Mouse (Mus musculus): ENCODE data around the gene Scand1. TPM values are rescaled to one million over a fixed set of nuclear protein-coding genes. Genes with fewer than 3 reads are reported as not detected.

Scand1 gene
- polyA plus RNA-seq, 1 experiment from 2014 or later, result 53.6 TPM

- Histone ChIP-seq H3K27me3 (ENCODE audit: control insufficient read depth, insufficient read depth, low read depth, low read length) (no peaks in the 10 kb centered on the region), H3K27ac (ENCODE audit: low read length) (no peak overlapping the region), H3K4me3 (ENCODE audit: low read length) (no peak overlapping the region), H3K4me1 (replicated peaks; ENCODE audit: control insufficient read depth, insufficient read depth, low read length) (no peaks in the 10 kb centered on the region), H3K4me2 (ENCODE audit: low read depth, low read length) (no peak overlapping the region), H3K9me3 (ENCODE audit: control insufficient read depth, low read length) (no peaks in the 10 kb centered on the region), H3K9ac (ENCODE audit: low read length) (no peak overlapping the region), H3K36me3 (ENCODE audit: control insufficient read depth, insufficient read depth, low read length) (no peaks in the 10 kb centered on the region)
- no peak for ATAC-seq (ENCODE audit: low read depth)
- WGBS, result 79% methylated on average over 4 of the region's 4 CpGs
Observed at GRCm38 (mm10) chr2:156340078-156340477, 27.6 kb upstream of the Scand1 start.

DNA sequence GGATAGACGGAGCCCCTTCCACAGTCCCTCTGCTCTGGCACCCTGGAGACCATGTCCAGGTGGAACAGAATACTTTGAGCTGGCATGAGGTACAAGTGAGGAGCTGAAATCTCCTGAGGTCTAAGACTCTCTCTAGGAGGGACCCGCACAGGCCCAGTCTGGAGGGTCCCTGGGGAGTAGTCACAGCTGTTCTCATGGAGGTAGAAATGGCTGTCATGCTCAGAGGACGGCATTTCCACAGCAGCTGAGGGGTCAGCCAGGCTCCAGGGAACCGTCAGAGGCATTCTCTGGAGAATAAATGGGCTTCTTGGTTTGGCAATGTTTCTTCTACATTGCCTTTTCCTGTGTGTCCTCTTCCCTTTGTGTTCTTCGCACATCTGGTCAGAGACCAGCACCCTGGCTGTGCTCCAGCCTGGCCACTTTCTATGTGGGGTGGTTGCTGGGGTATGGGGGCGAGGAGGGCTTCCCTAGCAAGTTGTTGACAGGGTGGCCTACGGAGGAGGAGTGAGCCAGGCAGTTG, 19.0 kb upstream of the Scand1 start:
- H3K4me2 ChIP-seq (ENCODE audit: low read depth, low read length), result no peak overlapping the region

DNA sequence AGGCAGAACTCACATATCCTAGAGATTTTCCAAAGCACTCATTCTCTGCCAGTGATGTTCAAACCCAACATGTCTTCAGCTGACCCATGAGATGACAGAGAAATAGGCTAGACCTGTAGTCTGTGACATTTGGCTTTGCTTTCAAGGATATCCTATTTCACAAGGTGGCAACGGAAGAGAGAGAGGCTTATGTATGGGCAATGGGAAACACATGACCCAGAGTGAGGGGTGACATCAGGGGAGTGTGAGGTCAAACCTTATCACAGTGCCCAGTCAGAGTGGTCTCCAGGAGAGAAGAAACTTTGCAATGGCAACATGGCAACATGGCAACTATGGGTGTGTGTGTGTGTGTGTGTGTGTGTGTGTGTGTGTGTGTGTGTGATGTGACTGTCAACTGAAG, 18.2 kb upstream of the Scand1 start:
- H3K4me1 ChIP-seq (replicated peaks; ENCODE audit: control insufficient read depth, insufficient read depth, low read length), result peaks cover 4% of the 10 kb centered on the region; the same call in 1 of the 2 replicates
- no peaks in the 10 kb centered on the region for H3K36me3 ChIP-seq (ENCODE audit: control insufficient read depth, insufficient read depth, low read length)
- H3K4me2 ChIP-seq (ENCODE audit: low read depth, low read length), result no peak overlapping the region
- H3K27ac ChIP-seq (ENCODE audit: low read length), result no peak overlapping the region
- 52% methylated on average over 1 of the region's 1 CpGs for WGBS
- ATAC-seq (ENCODE audit: low read depth), result no peak
- H3K4me3 ChIP-seq (ENCODE audit: low read length), result no peak overlapping the region
- H3K9me3 ChIP-seq (ENCODE audit: control insufficient read depth, low read length), result 0 out of 2 replicates have a peak, but pooled peaks cover 3% of the 10 kb centered on the region
- no peaks in the 10 kb centered on the region for H3K27me3 ChIP-seq (ENCODE audit: control insufficient read depth, insufficient read depth, low read depth, low read length)
- H3K9ac ChIP-seq (ENCODE audit: low read length), result no peak overlapping the region

More for the DNA sequence above, 19.0 kb upstream of the Scand1 start:
- Histone ChIP-seq H3K27me3 (ENCODE audit: control insufficient read depth, insufficient read depth, low read depth, low read length) (no peaks in the 10 kb centered on the region), H3K36me3 (ENCODE audit: control insufficient read depth, insufficient read depth, low read length) (no peaks in the 10 kb centered on the region), H3K9me3 (ENCODE audit: control insufficient read depth, low read length) (0 out of 2 replicates have a peak, but pooled peaks cover 3% of the 10 kb centered on the region), H3K27ac (ENCODE audit: low read length) (no peak overlapping the region), H3K9ac (ENCODE audit: low read length) (no peak overlapping the region), H3K4me1 (replicated peaks; ENCODE audit: control insufficient read depth, insufficient read depth, low read length) (peaks cover 4% of the 10 kb centered on the region; the same call in 1 of the 2 replicates), H3K4me3 (ENCODE audit: low read length) (no peak overlapping the region)
- WGBS, result 52% methylated on average over 7 of the region's 7 CpGs
- ATAC-seq (ENCODE audit: low read depth), result peak; percentile 93

- Histone ChIP-seq H3K4me2 (ENCODE audit: low read depth, low read length) (peak overlapping the region; percentile 35), H3K9me3 (ENCODE audit: control insufficient read depth, low read length) (0 out of 2 replicates have a peak, but pooled peaks cover 3% of the 10 kb centered on the region), H3K9ac (ENCODE audit: low read length) (no peak overlapping the region), H3K36me3 (ENCODE audit: control insufficient read depth, insufficient read depth, low read length) (no peaks in the 10 kb centered on the region), H3K4me3 (ENCODE audit: low read length) (no peak overlapping the region), H3K27ac (ENCODE audit: low read length) (peak overlapping the region; percentile 70), H3K4me1 (replicated peaks; ENCODE audit: control insufficient read depth, insufficient read depth, low read length) (peaks cover 10% of the 10 kb centered on the region), H3K27me3 (ENCODE audit: control insufficient read depth, insufficient read depth, low read depth, low read length) (no peaks in the 10 kb centered on the region)
- 12% methylated on average over 5 of the region's 5 CpGs for WGBS
- peak; percentile 92 for ATAC-seq (ENCODE audit: low read depth)
Observed at GRCm38 (mm10) chr2:156324681-156325080, 12.2 kb upstream of the Scand1 start.

- no peak overlapping the region for H3K9ac ChIP-seq (ENCODE audit: low read length)
- no peaks in the 10 kb centered on the region for H3K27me3 ChIP-seq (ENCODE audit: control insufficient read depth, insufficient read depth, low read depth, low read length)
- ATAC-seq (ENCODE audit: low read depth), result peak; percentile 80
- H3K9me3 ChIP-seq (ENCODE audit: control insufficient read depth, low read length), result 0 out of 2 replicates have a peak, but pooled peaks cover 3% of the 10 kb centered on the region
- H3K4me3 ChIP-seq (ENCODE audit: low read length), result no peak overlapping the region
- H3K36me3 ChIP-seq (ENCODE audit: control insufficient read depth, insufficient read depth, low read length), result no peaks in the 10 kb centered on the region
- peaks cover 10% of the 10 kb centered on the region for H3K4me1 ChIP-seq (replicated peaks; ENCODE audit: control insufficient read depth, insufficient read depth, low read length)
- H3K4me2 ChIP-seq (ENCODE audit: low read depth, low read length), result peak overlapping the region; percentile 35
- H3K27ac ChIP-seq (ENCODE audit: low read length), result peak overlapping the region; percentile 70
- 26% methylated on average over 6 of the region's 6 CpGs for WGBS
Observed at GRCm38 (mm10) chr2:156324116-156324588, 11.6 kb upstream of the Scand1 start.

GRCm38 (mm10) chr2:156321538-156321937, 9.0 kb upstream of the Scand1 start:
- peaks cover 10% of the 10 kb centered on the region for H3K4me1 ChIP-seq (replicated peaks; ENCODE audit: control insufficient read depth, insufficient read depth, low read length)
- no peak overlapping the region for H3K9ac ChIP-seq (ENCODE audit: low read length)
- H3K4me2 ChIP-seq (ENCODE audit: low read depth, low read length), result no peak overlapping the region
- no peak overlapping the region for H3K27ac ChIP-seq (ENCODE audit: low read length)
- H3K9me3 ChIP-seq (ENCODE audit: control insufficient read depth, low read length), result no peaks in the 10 kb centered on the region
- H3K36me3 ChIP-seq (ENCODE audit: control insufficient read depth, insufficient read depth, low read length), result no peaks in the 10 kb centered on the region
- no peaks in the 10 kb centered on the region for H3K27me3 ChIP-seq (ENCODE audit: control insufficient read depth, insufficient read depth, low read depth, low read length)
- WGBS, result 86% methylated on average over 6 of the region's 6 CpGs
- H3K4me3 ChIP-seq (ENCODE audit: low read length), result no peak overlapping the region
- ATAC-seq (ENCODE audit: low read depth), result no peak

- Histone ChIP-seq H3K9me3 (ENCODE audit: control insufficient read depth, low read length) (no peaks in the 10 kb centered on the region), H3K36me3 (ENCODE audit: control insufficient read depth, insufficient read depth, low read length) (0 out of 2 replicates have a peak, but pooled peaks cover 2% of the 10 kb centered on the region), H3K27me3 (ENCODE audit: control insufficient read depth, insufficient read depth, low read depth, low read length) (no peaks in the 10 kb centered on the region), H3K4me2 (ENCODE audit: low read depth, low read length) (no peak overlapping the region), H3K27ac (ENCODE audit: low read length) (no peak overlapping the region), H3K9ac (ENCODE audit: low read length) (no peak overlapping the region), H3K4me3 (ENCODE audit: low read length) (no peak overlapping the region), H3K4me1 (replicated peaks; ENCODE audit: control insufficient read depth, insufficient read depth, low read length) (no peaks in the 10 kb centered on the region; the same call in 1 of the 2 replicates)
- no peak for ATAC-seq (ENCODE audit: low read depth)
Observed at GRCm38 (mm10) chr2:156318491-156318890, 6.0 kb upstream of the Scand1 start.

DNA sequence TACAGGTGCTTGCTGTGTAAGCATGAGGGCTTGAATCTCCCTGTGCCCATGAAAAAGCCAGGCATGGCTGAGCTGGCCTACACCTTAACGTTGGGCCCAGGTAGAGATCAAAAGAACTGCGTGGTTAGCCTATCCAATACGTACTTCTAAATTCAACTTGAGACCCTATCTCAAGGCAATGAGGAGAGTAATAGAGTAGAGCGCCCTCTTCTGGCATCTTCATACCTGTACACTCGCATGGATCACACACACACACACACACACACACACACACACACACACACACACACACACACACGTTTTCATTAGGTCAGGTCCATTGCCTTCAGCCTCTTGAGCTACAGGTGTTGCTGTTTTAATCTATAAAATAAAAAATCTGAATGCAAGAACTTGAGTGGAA, 2.3 kb upstream of the Scand1 start:
- Histone ChIP-seq H3K4me3 (ENCODE audit: low read length) (no peak overlapping the region), H3K9me3 (ENCODE audit: control insufficient read depth, low read length) (no peaks in the 10 kb centered on the region), H3K27ac (ENCODE audit: low read length) (no peak overlapping the region), H3K4me2 (ENCODE audit: low read depth, low read length) (no peak overlapping the region), H3K4me1 (replicated peaks; ENCODE audit: control insufficient read depth, insufficient read depth, low read length) (peaks cover 3% of the 10 kb centered on the region; the same call in 1 of the 2 replicates), H3K36me3 (ENCODE audit: control insufficient read depth, insufficient read depth, low read length) (0 out of 2 replicates have a peak, but pooled peaks cover 2% of the 10 kb centered on the region), H3K9ac (ENCODE audit: low read length) (no peak overlapping the region), H3K27me3 (ENCODE audit: control insufficient read depth, insufficient read depth, low read depth, low read length) (no peaks in the 10 kb centered on the region)
- no peak for ATAC-seq (ENCODE audit: low read depth)
- 95% methylated on average over 6 of the region's 6 CpGs for WGBS

GRCm38 (mm10) chr2:156313153-156313552, 649 bp upstream of the Scand1 start:
- Histone ChIP-seq H3K4me2 (ENCODE audit: low read depth, low read length) (peak overlapping the region; percentile 87), H3K27ac (ENCODE audit: low read length) (no peak overlapping the region), H3K27me3 (ENCODE audit: control insufficient read depth, insufficient read depth, low read depth, low read length) (no peaks in the 10 kb centered on the region), H3K36me3 (ENCODE audit: control insufficient read depth, insufficient read depth, low read length) (0 out of 2 replicates have a peak, but pooled peaks cover 2% of the 10 kb centered on the region), H3K4me1 (replicated peaks; ENCODE audit: control insufficient read depth, insufficient read depth, low read length) (peaks cover 3% of the 10 kb centered on the region; the same call in 1 of the 2 replicates), H3K9me3 (ENCODE audit: control insufficient read depth, low read length) (no peaks in the 10 kb centered on the region), H3K9ac (ENCODE audit: low read length) (peak overlapping the region; percentile 97), H3K4me3 (ENCODE audit: low read length) (peak overlapping the region; percentile 88)
- no peak for ATAC-seq (ENCODE audit: low read depth)
- 59% methylated on average over 3 of the region's 3 CpGs for WGBS
